Mouse (Mus musculus) kidney, adult 18-20 months (tissue): ENCODE results near the gene Zbed5.
"Not testable (repeated sequence)": the region's sequence is repeated elsewhere in the genome, so short reads cannot be mapped to it uniquely, and the experiment has no call there.

Source experiments
- DNase-seq: peaks from one replicate; pipeline ENCODE4 v3.0.0; 2021

The Zbed5 gene

DNA sequence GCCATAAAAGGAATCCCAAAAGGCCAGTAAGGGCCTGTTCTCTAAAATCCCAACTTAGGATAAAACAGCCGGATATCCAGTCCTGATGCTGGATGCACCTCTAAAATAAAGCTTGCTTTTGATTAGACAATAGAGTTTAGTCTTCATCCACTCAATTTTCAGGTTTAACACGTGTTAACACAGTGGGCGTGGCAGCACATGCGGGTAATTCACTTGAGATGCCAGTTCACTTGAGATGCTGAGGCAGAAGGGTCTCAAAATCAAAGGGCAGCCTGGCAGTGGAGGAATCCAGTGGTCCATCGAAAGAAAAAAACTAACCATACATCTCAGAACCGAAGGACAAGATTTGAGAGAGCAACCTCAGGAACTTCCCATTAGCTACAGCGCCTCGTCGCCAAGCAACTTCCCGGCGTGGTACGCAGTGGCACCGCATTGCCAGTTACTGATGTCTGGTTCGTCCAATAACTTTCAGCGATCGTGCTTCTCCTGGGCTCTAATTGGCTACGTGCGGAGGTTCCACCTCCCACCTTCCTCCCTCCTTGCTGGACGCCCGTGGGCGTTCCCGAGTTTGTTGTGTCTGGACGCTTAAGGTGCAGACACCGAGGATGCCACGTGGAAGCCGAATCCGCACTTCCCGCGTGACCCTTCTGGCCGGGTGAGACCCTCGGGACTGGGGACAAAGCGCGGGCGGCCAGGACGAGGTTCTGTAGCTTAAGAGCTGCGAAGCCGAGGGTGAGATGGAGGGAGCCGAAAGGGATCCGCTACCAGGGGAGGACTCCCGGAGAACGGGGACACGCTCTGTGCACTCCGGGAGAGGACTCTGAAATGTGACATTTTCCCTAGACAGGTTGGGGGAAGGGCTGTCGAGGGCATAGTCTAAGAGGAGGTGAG lies at the start of gene Zbed5:
Gene Zbed5 (plus strand): TSS at position 526 of the 891 bp plus-strand sequence.
- peak; percentile 88 for DNase-seq

GRCm38 (mm10) chr5:129846752-129847557 lies 48.6 kb upstream of the Zbed5 start, which contains the start of gene Sumf2:
Sumf2 (plus strand) TSS chr5:129846986.
- peak; percentile 95 for DNase-seq

- no peak for DNase-seq
Measured at GRCm38 (mm10) chr5:129847558-129847820, 48.0 kb upstream of the Zbed5 start.

DNA sequence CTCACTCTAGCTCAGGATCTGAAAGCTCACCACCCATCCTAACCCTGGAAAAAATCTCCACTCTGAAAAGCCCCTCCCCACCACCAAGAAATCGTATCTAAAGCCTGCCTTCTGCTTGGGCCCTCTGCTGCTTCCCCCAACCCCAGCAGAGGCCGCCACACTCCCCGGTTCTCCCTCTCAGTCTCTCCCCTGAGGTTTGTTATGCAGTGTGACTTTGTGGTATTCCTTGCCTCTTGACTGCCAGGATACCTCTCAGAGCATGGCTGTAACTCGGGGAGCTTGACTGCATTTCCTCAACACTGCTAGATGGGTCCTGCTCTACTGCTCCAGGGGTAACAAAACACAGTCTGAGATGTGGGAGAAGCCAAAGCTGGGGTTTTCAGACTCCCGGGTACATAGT lies 40.4 kb upstream of the Zbed5 start:
- no peak for DNase-seq

- no peak for DNase-seq
Measured at GRCm38 (mm10) chr5:129856414-129856813, 39.1 kb upstream of the Zbed5 start.

DNA sequence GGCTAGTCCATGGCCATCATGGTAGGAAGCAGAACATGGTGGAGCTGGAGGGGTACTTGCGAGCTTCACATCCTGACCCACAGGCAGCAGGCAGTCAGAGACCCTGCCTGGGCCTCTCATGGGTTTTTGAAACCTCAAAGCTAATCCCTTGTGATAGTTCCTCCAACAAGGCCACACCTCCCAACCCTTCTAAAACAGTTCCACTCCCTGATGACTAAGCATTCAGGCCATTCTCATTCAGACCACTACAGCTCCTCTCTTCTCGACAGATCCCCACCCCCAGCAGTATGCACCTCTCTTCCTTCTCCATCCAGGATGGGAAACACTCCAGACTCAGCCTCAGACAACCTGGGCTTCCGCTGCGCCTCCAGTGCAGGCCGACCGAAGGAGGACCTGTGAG lies 33.2 kb upstream of the Zbed5 start:
- DNase-seq, result no peak

DNA sequence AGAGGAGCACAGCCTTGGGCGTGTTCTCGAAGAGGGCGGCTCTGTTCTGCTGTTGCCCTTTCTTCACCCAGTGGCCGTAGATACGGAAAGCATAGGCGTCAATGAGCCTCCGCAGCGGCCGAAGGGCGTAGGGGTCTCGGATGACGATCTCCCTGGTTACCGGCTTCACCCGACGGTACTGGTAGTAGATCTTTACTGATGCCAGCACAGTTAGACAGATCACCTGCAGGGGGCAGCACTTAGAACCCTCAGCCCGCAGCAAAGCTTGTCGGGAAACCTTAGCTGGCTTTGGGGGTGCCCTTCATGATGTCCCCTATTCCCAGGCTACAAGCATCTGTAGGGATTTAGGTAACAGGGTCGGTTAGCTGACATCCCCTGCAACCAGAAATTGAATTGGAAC lies 31.1 kb upstream of the Zbed5 start:
- DNase-seq, result peak; percentile 58

- DNase-seq, result no peak
Measured at GRCm38 (mm10) chr5:129865841-129866240, 29.7 kb upstream of the Zbed5 start.

- DNase-seq, result no peak
Measured at GRCm38 (mm10) chr5:129869238-129869995, 26.1 kb upstream of the Zbed5 start.

- no peak for DNase-seq
Measured at GRCm38 (mm10) chr5:129871238-129871637, 24.3 kb upstream of the Zbed5 start.

DNA sequence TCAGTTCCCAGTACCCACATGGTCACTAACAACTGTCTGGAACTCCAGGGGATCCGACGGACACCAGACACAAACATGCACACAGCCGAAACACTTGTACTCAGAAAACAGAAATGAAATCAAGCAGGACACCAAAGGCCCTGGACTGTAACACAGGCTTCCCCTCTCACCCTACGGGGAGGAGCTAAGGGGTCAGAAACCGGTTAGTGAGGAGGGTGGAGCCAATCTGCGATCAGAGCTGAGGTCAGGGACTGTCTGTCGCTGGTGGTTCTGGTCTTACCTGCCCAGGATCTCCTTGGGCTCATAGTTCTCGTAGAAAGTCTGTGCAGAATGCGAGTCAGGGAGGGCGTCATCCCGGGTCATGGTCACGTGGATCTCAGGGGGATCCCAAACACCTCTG lies 21.6 kb upstream of the Zbed5 start:
- DNase-seq, result no peak

GRCm38 (mm10) chr5:129875098-129875497 lies 20.4 kb upstream of the Zbed5 start:
- no peak for DNase-seq

GRCm38 (mm10) chr5:129877731-129878455 lies 17.6 kb upstream of the Zbed5 start:
- DNase-seq, result no peak

GRCm38 (mm10) chr5:129878946-129879345 lies 16.6 kb upstream of the Zbed5 start:
- DNase-seq, result peak; percentile 82

DNA sequence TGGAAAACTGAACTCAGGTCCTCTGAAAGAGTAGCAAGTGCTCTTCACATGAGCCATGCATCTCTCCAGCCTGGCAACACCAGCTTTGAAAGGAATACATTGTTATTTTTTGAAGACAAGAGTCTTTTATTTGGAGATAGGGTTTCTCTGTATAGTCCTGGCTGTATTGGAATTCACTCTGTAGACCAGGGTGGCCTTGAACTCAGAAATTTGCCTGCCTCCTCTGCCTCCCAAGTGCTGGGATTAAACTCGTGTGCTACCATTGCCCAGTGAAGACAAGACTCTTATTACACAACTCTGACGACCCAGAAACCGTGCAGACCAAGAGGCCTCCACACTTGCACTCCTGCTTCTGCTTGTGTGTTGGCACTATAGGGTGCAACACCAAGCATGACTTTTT lies 15.6 kb upstream of the Zbed5 start:
- no peak for DNase-seq

DNA sequence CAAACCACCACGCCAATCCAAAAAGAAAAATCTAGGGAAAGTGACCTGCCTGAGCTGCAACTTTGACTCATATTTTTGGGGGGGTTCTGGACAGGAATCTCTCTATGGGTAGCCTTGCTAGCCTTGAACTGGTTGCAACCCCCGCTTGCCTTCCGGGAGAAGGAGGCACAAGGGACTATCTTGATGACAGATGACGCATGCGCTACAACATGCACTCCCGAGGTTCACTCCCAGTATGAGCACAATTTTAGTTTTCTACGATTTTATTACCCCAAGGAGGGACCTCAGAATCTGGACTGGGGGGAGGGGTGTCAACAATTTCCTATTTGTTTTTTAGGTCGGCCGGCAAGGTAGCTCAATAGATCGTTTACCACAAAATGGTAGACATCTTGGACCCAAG lies 9.3 kb upstream of the Zbed5 start:
- DNase-seq, result no peak

- DNase-seq, result peak; percentile 95
Measured at GRCm38 (mm10) chr5:129886911-129887636, 8.4 kb upstream of the Zbed5 start, which contains the start of gene Chchd2. Chchd2 (minus strand) TSS chr5:129887470.

- DNase-seq, result not testable (repeated sequence)
Measured at GRCm38 (mm10) chr5:129890390-129890789, 5.1 kb upstream of the Zbed5 start.

GRCm38 (mm10) chr5:129898449-129898848 lies 2.9 kb downstream of the Zbed5 start, which contains the start of gene Phkg1:
Phkg1 (minus strand) TSS chr5:129898549.
- no peak for DNase-seq

DNA sequence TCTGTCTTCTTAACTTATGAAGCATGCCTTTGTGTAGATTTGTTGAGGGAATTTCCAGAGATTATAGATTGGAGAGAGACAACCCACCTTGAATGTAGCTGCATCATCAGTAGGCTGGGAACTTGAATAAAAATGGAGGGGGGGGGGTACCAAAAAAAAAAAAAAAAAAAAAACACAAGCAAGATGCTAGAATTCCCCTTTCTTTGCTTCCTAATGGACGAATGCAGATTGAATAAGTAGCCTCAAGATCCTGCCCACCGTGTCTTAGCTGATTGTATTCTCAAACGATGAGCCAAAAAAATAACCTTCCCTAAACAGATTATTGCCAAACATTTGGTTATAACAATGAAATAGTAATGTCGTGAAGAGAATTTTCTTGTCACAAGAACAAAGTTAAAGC lies 12.3 kb downstream of the Zbed5 start:
- no peak for DNase-seq

- DNase-seq, result peak; percentile 93
Measured at GRCm38 (mm10) chr5:129908242-129908965, 12.9 kb downstream of the Zbed5 start, which contains the start of gene Nupr1l. Nupr1l (plus strand) TSS chr5:129908540.
